Mouse (Mus musculus) cortical plate, adult 2 months (tissue): ENCODE data around the gene Scg5. TPM values are rescaled to one million over a fixed set of nuclear protein-coding genes. Genes with fewer than 3 reads are reported as not detected.
A peak's percentile ranks its signal among the peaks of the same experiment; 100 is the strongest.

Experiments used
- H3K27ac ChIP-seq: fragments of 200-500 bp; 2 replicates; pipeline ENCODE4 v1.5.1; 2012; ENCODE audit warnings: low read length, control low read depth, inconsistent platforms; ENCODE audit not compliant: insufficient read depth
- H3K4me1 ChIP-seq: fragments of 200-500 bp; 2 replicates; pipeline ENCODE4 v1.6.1; 2011; ENCODE audit warnings: low read length; ENCODE audit not compliant: control insufficient read depth, insufficient read depth
- H3K4me3 ChIP-seq: fragments of 200-500 bp; 2 replicates; pipeline ENCODE4 v1.5.1; 2011; ENCODE audit warnings: mild to moderate bottlenecking, low read length, control low read depth; ENCODE audit not compliant: insufficient read depth
- CTCF ChIP-seq: fragments of 200-500 bp; IDR thresholded peaks from 2 replicates; pipeline ENCODE4 v1.5.1; 2011; ENCODE audit warnings: mild to moderate bottlenecking, control low read depth, low read length; ENCODE audit not compliant: insufficient read depth; ENCODE audit errors: extremely low read depth
- POLR2A ChIP-seq: fragments of 200-500 bp; IDR thresholded peaks from 2 replicates; pipeline ENCODE4 v1.6.1; 2011; ENCODE audit warnings: mild to moderate bottlenecking, low read length, control low read depth; ENCODE audit not compliant: insufficient read depth; ENCODE audit errors: extremely low read depth
- polyA plus RNA-seq: library from polyadenylated mRNA; depleted of rRNA; stranded (reverse); fragments of >200 nt; gene quantifications from 2 replicates; pipeline ENCODE4 v1.2.3, GENCODE M21; 2012; rRNA removed

Gene Scg5
- 394 and 410 TPM in 2 replicates for polyA plus RNA-seq

DNA sequence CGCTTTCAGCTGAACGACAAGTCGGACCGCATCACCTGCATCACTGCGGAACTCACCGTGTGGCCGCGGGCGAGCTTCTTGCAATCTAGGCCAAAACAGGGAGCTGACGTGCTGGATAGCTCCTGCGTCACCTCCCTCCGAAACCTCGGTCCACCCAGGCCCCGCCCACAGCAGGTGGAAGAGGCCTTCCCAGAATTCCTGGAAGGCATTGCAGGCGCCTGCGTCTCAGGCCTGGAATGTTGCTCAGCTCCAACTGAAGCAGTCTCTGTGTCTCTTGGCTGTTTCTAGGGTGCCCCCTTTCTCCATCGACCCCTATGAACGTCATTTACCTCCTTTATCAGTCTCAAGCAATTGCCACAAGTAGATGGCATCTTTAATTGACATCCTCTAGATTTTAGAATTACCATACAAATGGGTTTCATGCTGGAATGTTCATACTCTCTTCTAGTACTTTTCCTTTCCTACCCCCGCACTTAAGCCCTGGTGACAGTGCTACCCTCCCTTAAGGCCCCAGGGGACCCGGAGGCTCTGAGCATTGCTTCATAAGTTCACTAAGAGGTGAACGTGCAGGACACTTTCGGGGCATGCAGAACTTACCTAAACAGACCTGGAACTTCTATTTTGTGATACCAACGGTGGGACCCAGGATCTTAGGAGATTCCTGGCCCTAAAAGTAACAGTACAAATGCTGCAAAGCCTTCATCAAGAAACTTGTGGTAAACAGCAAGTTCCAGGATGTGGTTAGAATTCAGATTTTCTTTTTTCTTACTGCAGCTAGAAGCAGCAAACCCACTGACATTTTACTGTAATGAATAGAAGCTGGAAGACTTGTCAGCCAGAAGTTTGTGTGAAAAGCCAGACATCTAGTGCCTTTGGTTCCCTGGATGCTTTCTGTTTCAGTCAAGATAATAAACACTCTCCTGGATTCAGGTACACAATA lies at the start of gene Scg5:
TSS of gene Scg5 (minus strand) at position 179 of the 940 bp plus-strand sequence.
- Histone ChIP-seq H3K4me1 (peaks cover 8% of the 10 kb centered on the region; the same call in 1 of the 2 replicates), H3K4me3 (peak within 1 kb of the TSS; percentile 70), H3K27ac (peak within 1 kb of the TSS; percentile 62)
- TF ChIP-seq POLR2A: peak; percentile 96
- TF ChIP-seq CTCF: no peak

DNA sequence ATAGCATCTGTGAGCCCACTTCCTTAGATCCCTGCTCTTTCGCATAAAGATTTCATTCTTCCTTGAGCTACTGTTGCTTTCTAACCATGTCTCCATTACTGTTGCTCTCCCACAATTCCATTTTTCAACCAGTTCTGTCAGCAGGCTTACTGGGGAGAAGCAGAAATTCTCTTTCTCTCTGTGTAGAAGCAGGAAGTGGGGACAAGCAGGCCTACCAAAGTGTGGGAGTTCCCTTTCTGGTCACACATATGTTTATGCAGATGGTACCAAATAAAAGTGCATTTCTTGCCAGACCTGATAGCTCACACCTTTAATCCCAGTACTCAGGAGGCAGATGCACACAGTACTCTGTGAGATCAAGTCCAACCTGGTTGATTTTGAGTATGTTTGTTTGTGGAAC lies 41.2 kb upstream of the Scg5 start:
- Histone ChIP-seq H3K4me3 (no peak overlapping the region), H3K27ac (no peak overlapping the region), H3K4me1 (no peaks in the 10 kb centered on the region)
- TF ChIP-seq POLR2A (no peak), CTCF (no peak)

DNA sequence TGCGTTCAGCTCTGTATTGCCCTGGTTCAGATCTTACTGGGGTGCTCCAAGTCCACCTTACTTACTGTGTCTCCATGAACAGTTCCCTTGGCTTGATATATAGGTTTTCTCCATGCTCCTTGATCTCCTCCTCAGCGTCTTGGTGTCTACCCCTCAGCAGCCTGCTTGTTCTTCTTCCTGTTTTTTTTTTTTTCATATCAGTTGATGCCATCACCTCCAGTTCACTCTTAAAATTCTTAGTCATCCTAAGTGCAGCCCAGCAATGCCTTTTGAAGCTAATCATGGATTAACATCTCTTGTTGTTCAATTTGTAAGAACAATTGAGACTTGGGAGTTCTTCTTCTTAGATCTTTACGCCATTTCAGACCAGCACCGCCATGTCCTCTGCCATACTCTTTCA lies 39.5 kb upstream of the Scg5 start:
- TF ChIP-seq POLR2A (no peak), CTCF (no peak)
- Histone ChIP-seq H3K27ac (no peak overlapping the region), H3K4me1 (no peaks in the 10 kb centered on the region), H3K4me3 (no peak overlapping the region)

DNA sequence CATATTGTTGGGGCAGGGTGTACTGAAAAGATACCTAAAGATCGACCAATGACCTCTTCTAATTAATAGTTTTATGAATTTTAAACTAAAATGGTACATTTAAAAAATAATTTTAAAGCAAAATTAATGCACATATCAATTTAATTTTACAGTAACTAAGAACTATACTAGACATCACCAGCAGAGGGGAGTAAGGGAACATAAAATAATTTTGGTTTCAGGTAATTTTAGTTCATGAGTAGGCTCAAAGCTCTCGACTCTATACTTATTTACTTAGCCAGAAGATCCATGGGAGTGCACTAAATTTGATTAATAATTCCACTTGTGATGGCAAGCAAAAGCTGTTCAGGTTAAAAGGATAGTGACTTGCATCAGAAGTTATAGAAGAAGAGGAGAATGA lies 37.2 kb upstream of the Scg5 start:
- H3K4me3 ChIP-seq: no peak overlapping the region
- TF ChIP-seq CTCF (no peak), POLR2A (no peak)
- H3K4me1 ChIP-seq: no peaks in the 10 kb centered on the region
- H3K27ac ChIP-seq: no peak overlapping the region

GRCm38 (mm10) chr2:113849141-113849540 lies 20.2 kb upstream of the Scg5 start:
- no peak for TF ChIP-seq CTCF
- TF ChIP-seq POLR2A: no peak
- Histone ChIP-seq H3K4me1 (peaks cover 2% of the 10 kb centered on the region; the same call in 1 of the 2 replicates), H3K4me3 (peak overlapping the region; percentile 41), H3K27ac (peak overlapping the region; percentile 90; the same call in 1 of the 2 replicates)

- peak within 1 kb of the TSS; percentile 41 for H3K4me3 ChIP-seq
- no peak for TF ChIP-seq CTCF
- TF ChIP-seq POLR2A: no peak
- H3K4me1 ChIP-seq: peaks cover 2% of the 10 kb centered on the region; the same call in 1 of the 2 replicates
- H3K27ac ChIP-seq: peak within 1 kb of the TSS; percentile 90
These were observed 19.6 kb upstream of the Scg5 start, which contains the start of gene Arhgap11a for GRCm38 (mm10) chr2:113848245-113849121. Gene Arhgap11a (minus strand): TSS chr2:113848661.

DNA sequence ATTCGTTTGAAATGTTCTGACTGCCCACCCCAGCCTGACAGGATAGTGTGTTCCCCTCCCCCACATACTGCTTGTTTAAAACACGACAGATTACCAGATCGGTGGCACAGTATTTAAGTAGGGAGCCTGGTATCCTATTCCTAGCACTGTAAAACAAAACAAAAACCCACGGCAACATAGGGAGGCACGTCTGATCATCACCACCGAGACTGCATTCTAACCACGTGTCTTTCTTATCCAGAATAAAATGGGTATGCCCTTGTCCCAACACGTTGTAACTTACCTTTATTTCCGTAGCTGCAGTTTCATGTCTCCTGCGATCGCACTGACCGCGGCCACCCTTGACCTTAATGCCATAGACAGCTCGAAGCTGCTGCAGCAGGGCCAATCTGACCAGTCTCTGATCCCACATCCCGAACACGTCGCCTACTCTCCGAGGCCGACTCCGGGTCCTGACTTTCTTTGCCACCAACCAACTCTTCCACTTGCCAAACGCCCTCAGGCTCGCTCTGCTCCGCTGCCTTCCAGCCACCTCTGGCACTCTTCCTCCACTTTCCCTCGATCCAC lies 18.8 kb upstream of the Scg5 start:
- peak overlapping the region; percentile 41 for H3K4me3 ChIP-seq
- no peak overlapping the region for H3K27ac ChIP-seq
- peaks cover 2% of the 10 kb centered on the region; the same call in 1 of the 2 replicates for H3K4me1 ChIP-seq
- no peak for TF ChIP-seq POLR2A
- no peak for TF ChIP-seq CTCF

DNA sequence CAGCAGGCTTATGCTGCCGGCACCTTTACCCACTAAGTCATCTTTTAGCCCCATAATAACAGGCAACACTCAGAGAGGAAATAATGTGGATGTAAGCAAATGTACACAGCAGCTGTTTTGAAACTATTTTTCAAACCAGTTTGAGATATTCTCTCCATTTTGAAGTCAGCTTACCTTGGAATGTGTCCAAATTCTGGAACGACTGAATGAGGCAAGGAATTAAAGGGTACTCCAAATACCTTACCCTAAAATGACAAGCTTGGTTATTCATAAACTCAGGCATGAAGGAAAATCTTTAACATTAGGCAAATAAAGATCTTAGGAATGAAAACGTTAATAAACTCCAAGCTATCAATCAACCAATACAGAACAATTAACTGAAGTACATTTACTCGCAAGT lies 16.2 kb upstream of the Scg5 start:
- no peak for TF ChIP-seq POLR2A
- no peak for TF ChIP-seq CTCF
- Histone ChIP-seq H3K4me1 (peaks cover 2% of the 10 kb centered on the region; the same call in 1 of the 2 replicates), H3K27ac (no peak overlapping the region), H3K4me3 (no peak overlapping the region)

- Histone ChIP-seq H3K4me1 (no peaks in the 10 kb centered on the region), H3K27ac (no peak overlapping the region), H3K4me3 (no peak overlapping the region)
- no peak for TF ChIP-seq CTCF
- no peak for TF ChIP-seq POLR2A
These were observed 12.9 kb upstream of the Scg5 start for GRCm38 (mm10) chr2:113841656-113842437.
